Mouse (Mus musculus) lung, adult 10 weeks (tissue): Measurements from ENCODE around the gene Sh3bgr. TPM values are rescaled to one million over a fixed set of nuclear protein-coding genes. Genes with fewer than 3 reads are reported as not detected.

Experiments used
- polyA plus RNA-seq: library from polyadenylated mRNA; stranded (reverse); fragments of 350-450 nt; fragmentation: Illumina TruSeq; extraction: RNeasy Lipid Tissue Mini Kit (QIAGEN cat#74804); gene quantifications from one replicate; pipeline ENCODE4 v1.2.3, GENCODE M21; 2014; ENCODE audit warnings: low read depth, low replicate concordance; ENCODE audit not compliant: insufficient read depth

The Sh3bgr gene
- 10.7 TPM for polyA plus RNA-seq

GRCm38 (mm10) chr16:96199913-96200701, at the start of gene Sh3bgr:
Sh3bgr (plus strand) TSS chr16:96200450.

GRCm38 (mm10) chr16:96191531-96192506, 8.4 kb upstream of the Sh3bgr start, which contains the start of gene Lca5l:
Lca5l (minus strand) TSS chr16:96192271.

GRCm38 (mm10) chr16:96235366-96235970, 35.2 kb downstream of the Sh3bgr start, which contains the start of gene B3galt5:
B3galt5 (plus strand) TSS chr16:96235801.

Other genes starting within 250 kb of the Sh3bgr start
- 19.2 TPM for gene Psmg1, start 209.5 kb upstream of the Sh3bgr start, polyA plus RNA-seq
- gene Brwd1, start 117.9 kb upstream of the Sh3bgr start, polyA plus RNA-seq: 14.2 TPM
- 111 TPM for gene Hmgn1, start 72.7 kb upstream of the Sh3bgr start, polyA plus RNA-seq
- 12.5 TPM for gene Wrb, start 55.0 kb upstream of the Sh3bgr start, polyA plus RNA-seq
- gene Lca5l, start 8.2 kb upstream of the Sh3bgr start, polyA plus RNA-seq: 0.92 TPM
- gene B3galt5, start 35.4 kb downstream of the Sh3bgr start, polyA plus RNA-seq: not detected
- not detected for gene Itgb2l, start 243.2 kb downstream of the Sh3bgr start, polyA plus RNA-seq